Comparison of ENCODE assay signal across 8 mouse cellular contexts in the genomic region with DNA sequence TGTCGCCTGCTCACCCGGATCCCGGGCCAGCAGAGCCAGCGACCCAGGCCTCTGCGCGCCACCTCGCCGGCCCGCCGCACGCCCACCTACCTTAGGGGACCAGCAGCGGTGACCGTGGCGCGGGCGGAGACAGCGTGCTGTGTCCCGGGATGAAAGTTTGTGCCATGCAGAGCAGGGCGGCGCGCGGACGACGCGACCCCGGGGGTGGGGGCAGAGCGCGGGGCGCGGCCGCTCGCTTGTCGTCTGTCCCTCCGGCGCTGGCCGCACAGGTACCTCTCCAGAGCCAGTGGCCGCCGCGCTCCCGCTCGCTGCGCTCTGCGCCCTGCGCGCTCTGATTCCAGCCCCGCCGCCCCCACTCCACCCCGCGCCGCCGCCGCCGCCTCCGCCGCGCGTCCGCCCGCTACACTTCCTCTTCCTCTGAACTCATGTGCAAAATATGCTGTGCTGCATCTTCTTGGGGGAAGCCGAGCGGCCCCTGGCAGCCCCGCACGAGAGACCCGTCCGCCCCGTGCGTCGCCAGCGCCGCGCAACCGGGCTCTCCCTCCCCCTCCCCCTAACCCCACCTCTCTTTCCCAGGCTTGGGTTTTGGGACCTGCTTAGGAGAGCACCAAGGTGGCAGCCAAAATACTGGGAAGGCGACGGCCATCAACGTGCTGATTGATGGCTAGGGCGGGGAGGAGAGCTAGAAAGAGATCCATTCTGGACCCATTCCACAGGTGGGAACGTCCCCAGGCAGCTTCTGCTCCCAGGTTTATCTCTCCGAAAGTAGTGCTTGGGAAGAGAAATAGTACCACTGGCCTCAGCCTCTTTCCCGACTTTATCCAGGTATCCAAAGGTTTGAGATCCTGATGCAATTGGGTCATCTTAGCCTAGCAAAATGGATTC. TPM values are rescaled to one million over a fixed set of nuclear protein-coding genes. Genes with fewer than 3 reads are reported as not detected.
A peak's percentile ranks its signal among the peaks of the same experiment; 100 is the strongest.
DNase-seq lines count a peak whose midpoint lies in the region; ATAC-seq lines count a peak whose summit lies in the region.

A gene (minus strand): TSS at position 544 of the 885 bp plus-strand sequence.

- H3K9ac ChIP-seq in heart, embryonic 11.5 days (ENCODE audit: low read depth, low read length), result peak within 1 kb of the TSS; percentile 77
- peak within 1 kb of the TSS; percentile 69 for H3K9ac ChIP-seq in kidney, embryonic 14.5 days (ENCODE audit: low read depth, low read length)
- H3K9ac ChIP-seq in liver, embryonic 13.5 days, result peak within 1 kb of the TSS; percentile 59

- ATAC-seq in heart, embryonic 11.5 days (replicated peaks; ENCODE audit: insufficient number of reproducible peaks, low FRiP score, low TSS enrichment), result peak; percentile 66
- ATAC-seq in kidney, embryonic 14.5 days (ENCODE audit: low FRiP score, low TSS enrichment), result peak; percentile 68
- peak; percentile 50 for ATAC-seq in liver, embryonic 13.5 days (ENCODE audit: low read depth)

- H3K27me3 ChIP-seq in heart, embryonic 11.5 days (ENCODE audit: control insufficient read depth, insufficient read depth, low read length), result peaks cover 21% of the 10 kb centered on the region
- peaks cover 21% of the 10 kb centered on the region for H3K27me3 ChIP-seq in kidney, embryonic 14.5 days (ENCODE audit: control insufficient read depth, insufficient read depth, low read length)
- H3K27me3 ChIP-seq in liver, embryonic 13.5 days, result peaks cover 42% of the 10 kb centered on the region

- under 1% methylated on average over 65 of the region's 79 CpGs for WGBS in heart, embryonic 11.5 days (ENCODE audit: insufficient replicate concordance)
- under 1% methylated on average over 58 of the region's 79 CpGs for WGBS in kidney, embryonic 14.5 days
- 1% methylated on average over 79 of the region's 79 CpGs for WGBS in liver, embryonic 13.5 days (ENCODE audit: insufficient replicate concordance)

- DNase-seq in layer of hippocampus, adult 11-12 months (ENCODE audit: low spot score), result peak; percentile 21
- no peak for DNase-seq in layer of hippocampus, adult 9-10 months (ENCODE audit: low spot score)
- DNase-seq in embryo, embryonic 9.5 days (ENCODE audit: extremely low spot score), result peak; percentile 49
- peak; percentile 8 for DNase-seq in liver, embryonic 13.5 days
- DNase-seq in naive thymus-derived CD4-positive, alpha-beta T cell, adult 2 months (ENCODE audit: low read depth), result peak; percentile 72
- DNase-seq in testis, postnatal 14 days (ENCODE audit: low spot score), result peak; percentile 19

- H3K27ac ChIP-seq in heart, embryonic 11.5 days (ENCODE audit: low read depth, low read length), result no peak within 1 kb of the TSS
- H3K27ac ChIP-seq in kidney, embryonic 14.5 days (ENCODE audit: low read depth, low read length), result no peak within 1 kb of the TSS
- H3K27ac ChIP-seq in liver, embryonic 13.5 days, result no peak within 1 kb of the TSS

- no peaks in the 10 kb centered on the region for H3K9me3 ChIP-seq in heart, embryonic 11.5 days (replicated peaks; ENCODE audit: control insufficient read depth, low read length)
- H3K9me3 ChIP-seq in kidney, embryonic 14.5 days (ENCODE audit: control insufficient read depth, low read length), result no peaks in the 10 kb centered on the region
- H3K9me3 ChIP-seq in liver, embryonic 13.5 days (replicated peaks), result no peaks in the 10 kb centered on the region

- H3K36me3 ChIP-seq in heart, embryonic 11.5 days (ENCODE audit: control insufficient read depth, insufficient read depth, low read length), result no peaks in the 10 kb centered on the region
- no peaks in the 10 kb centered on the region for H3K36me3 ChIP-seq in kidney, embryonic 14.5 days (ENCODE audit: control insufficient read depth, insufficient read depth, low read length)
- H3K36me3 ChIP-seq in liver, embryonic 13.5 days, result no peaks in the 10 kb centered on the region

- no peaks in the 10 kb centered on the region for H3K4me1 ChIP-seq in heart, embryonic 11.5 days (ENCODE audit: control insufficient read depth, insufficient read depth, low read length)
- H3K4me1 ChIP-seq in kidney, embryonic 14.5 days (ENCODE audit: control insufficient read depth, insufficient read depth, low read length), result no peaks in the 10 kb centered on the region
- peaks cover 20% of the 10 kb centered on the region for H3K4me1 ChIP-seq in liver, embryonic 13.5 days (replicated peaks)

- peak within 1 kb of the TSS; percentile 71 for H3K4me3 ChIP-seq in heart, embryonic 11.5 days (ENCODE audit: low read depth, low read length)
- peak within 1 kb of the TSS; percentile 73 for H3K4me3 ChIP-seq in kidney, embryonic 14.5 days (ENCODE audit: low read length)
- H3K4me3 ChIP-seq in liver, embryonic 13.5 days (replicated peaks), result peak within 1 kb of the TSS; percentile 64

- peak within 1 kb of the TSS; percentile 96 for H3K4me2 ChIP-seq in heart, embryonic 11.5 days
- peak within 1 kb of the TSS; percentile 99 for H3K4me2 ChIP-seq in kidney, embryonic 14.5 days (replicated peaks; ENCODE audit: low read depth, low read length)
- peak within 1 kb of the TSS; percentile 81 for H3K4me2 ChIP-seq in liver, embryonic 13.5 days

RNA-seq across cellular contexts. Expression of the gene that starts here (rescaled TPM):
- polyA plus RNA-seq in heart, embryonic 11.5 days (2014; fragmentation: Nextera tagmentation; extraction: Ambion mirVana), result 11.2 and 13.8 TPM in 2 replicates
- polyA plus RNA-seq in kidney, embryonic 14.5 days (2014; fragmentation: Nextera tagmentation; extraction: Ambion mirVana), result 6.0 and 11.9 TPM in 2 replicates
- polyA plus RNA-seq in liver, embryonic 13.5 days (2015; fragmentation: Nextera tagmentation; extraction: Ambion mirVana), result 5.7 and 6.0 TPM in 2 replicates
